Mouse (Mus musculus) mouse trophoblast stem cell (cell line): ENCODE measurements around the gene Pank1.

ENCODE experiments used
- in situ Hi-C, 2 experiments: fragments of 300-500 bp; cut with MseI, MboI; formaldehyde crosslinking; loops; 2 replicates in 1 of 2; 3 replicates in 1 of 2; pipeline ENCODE4 v1.15.1; 2025

Gene Pank1

GRCm38 (mm10) chr19:34878603-34879541, at the start of gene Pank1:
Pank1 (minus strand) TSS chr19:34879455.
- in situ Hi-C loops = no loop called here

DNA sequence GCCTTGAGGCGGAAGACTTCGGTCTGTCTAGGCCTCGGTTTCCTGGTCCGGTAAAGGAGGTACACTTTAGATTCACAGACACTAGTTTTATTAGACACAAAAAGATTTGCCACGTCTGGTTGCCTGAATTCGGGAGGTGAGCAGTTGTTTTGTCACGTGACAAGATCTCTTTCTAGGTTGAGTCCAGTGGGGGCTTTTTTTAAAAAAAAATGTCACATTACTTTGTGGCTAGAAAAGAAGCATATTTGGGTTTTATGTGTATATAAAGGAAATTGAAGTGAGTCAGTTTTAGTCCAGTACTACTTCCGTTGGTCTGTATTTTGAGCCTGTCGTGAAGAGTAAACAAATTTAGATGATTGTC, 43.3 kb upstream of the Pank1 start:
- in situ Hi-C loops = no loop called here

DNA sequence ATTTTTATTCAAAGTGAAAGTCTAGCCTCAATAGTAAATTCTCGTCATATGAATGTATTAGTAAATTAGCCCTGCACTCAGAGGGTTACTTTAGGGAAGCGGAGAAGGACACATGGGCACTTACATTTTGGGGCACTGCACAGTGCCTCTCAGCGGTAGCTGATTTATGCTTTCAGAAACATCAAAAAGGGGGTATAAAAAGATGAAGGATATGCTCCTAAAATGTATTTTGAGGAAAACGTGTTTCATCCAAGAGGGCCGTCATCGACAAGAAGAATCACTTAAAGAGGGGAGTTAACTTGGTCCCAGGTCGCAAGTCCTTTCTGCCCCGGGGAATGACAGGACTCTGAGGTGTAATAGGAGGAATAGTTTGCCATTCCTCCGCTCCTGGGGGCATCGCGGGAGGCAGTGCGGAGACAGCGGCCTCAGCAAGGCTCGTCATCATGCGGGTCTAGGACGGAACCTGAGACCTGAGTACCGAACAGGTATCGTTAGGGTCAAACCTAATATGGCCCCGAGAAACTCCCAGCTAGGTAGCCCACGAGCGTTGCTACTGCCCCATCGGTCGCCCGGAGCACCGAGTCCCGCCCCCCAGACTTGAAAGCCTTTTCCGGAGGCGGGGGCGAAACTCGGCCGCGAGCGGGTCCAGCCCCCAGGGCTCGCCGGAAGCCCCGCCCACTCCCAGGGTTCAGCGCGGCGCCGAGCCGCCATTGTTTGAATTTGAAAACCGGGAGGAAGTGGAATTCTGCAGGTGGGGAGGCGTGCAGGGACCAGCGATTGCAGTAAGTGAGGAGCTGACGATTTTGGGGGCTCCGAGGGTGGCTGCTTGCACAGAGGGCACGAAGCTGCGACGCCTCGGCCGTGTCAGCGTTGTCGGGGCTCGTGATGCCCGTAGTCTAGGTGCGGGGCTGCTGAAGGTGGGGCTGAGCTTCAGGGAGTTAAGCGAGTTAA, 42.7 kb upstream of the Pank1 start, which contains the start of gene Kif20b:
Gene Kif20b (plus strand): TSS at position 710 of the 951 bp plus-strand sequence.
- in situ Hi-C loops = no loop called here

DNA sequence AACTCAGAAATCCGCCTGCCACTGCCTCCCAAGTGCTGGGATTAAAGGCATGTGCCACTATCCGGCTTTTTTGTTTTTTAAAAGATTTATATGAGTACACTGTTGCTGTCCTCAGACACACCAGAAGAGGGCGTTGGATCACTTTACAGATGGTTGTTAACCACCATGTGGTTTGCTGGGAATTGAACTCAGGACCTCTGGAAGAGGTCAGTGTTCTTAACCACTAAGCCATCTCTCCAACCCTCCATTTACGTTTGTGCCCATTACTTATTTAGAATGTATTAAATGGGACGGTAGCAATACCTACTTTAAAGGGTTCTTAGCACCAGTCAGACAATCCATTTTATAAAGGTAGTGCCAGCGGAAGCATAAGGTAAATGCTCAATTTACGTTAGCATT, 42.0 kb upstream of the Pank1 start:
- in situ Hi-C loops = no loop called here

GRCm38 (mm10) chr19:34920531-34920930, 41.3 kb upstream of the Pank1 start:
- in situ Hi-C loops = no loop called here

DNA sequence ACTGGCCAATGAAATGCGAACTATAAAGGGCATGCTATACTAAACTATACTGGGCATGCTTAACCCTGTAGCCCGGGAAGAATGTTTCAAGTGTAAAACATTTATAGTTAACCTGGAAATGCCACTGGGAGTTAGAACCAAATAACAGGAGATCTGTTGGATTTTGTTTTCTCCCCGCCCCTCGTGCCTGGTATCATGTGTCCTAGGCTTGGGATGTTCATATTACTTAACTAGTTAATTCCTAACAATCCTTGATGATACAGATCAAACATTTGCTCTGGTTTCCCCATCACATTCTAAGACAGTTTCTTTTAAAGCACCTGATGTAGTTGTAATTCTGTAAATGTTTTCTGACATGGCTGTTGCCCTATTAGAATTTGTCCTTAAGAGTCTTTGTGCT, 40.8 kb upstream of the Pank1 start:
- in situ Hi-C loops = no loop called here

DNA sequence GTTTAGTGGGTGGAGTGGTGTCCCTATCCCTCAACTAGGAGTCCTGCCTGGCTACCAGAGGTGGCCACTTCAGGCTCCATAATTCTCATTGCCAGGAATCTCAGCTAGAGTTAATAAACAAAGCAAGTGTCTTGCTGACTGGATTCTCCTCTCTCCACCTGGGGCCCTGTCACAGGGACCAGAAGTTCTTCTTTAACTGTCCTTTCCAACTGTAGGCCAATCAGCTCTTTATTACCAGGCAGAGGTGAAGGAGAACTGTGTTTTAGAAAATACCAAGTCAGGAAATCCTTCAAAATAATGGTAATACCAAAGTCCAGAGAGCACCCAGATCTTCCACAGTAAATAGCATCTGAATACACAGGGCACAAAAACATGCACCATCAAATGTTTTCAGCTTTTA, 33.1 kb upstream of the Pank1 start:
- in situ Hi-C loops = no loop called here

DNA sequence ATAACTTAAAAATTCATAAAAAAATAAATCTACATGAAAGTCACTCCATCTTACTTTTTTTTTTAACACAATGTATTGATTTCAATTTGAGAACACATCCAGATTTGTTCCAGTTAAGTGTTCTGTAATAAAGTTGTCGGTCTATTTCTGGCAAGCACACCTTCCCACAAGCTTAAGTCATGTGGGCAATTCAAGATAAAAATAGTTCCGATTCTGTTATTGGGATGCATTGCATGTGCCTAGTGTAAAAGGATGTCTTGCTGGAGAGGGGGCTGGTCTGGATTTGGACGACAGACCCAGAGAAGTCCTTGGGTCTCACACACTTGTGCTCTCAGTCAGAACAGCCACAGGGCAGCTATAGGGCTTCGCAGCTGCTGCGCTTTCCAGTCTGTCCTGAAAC, 27.5 kb upstream of the Pank1 start:
- in situ Hi-C loops = no loop called here

GRCm38 (mm10) chr19:34905424-34905823, 26.2 kb upstream of the Pank1 start:
- in situ Hi-C loops = no loop called here

GRCm38 (mm10) chr19:34904032-34904431, 24.8 kb upstream of the Pank1 start:
- in situ Hi-C loops = no loop called here

- in situ Hi-C loops = no loop called here
Measured at GRCm38 (mm10) chr19:34901735-34902134, 22.5 kb upstream of the Pank1 start.

DNA sequence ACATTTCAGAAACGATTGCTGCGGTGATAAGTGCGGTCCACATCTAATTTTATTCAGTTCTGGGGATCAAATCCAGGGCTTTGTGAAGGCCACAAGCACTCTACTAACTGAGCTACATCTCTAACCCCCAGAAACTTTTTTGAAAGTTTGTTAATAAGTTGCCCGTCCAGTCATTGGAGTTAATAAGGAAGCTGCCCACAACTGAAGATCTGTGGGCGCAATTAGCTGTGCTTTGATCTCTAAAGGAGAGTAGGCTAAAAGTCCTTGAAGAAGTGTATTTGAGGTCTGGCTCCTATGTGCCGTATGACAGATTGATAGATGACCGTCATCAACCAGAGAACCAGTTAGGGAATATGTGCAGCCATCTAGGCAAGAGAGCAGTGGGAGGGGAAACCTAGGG, 22.0 kb upstream of the Pank1 start:
- in situ Hi-C loops = no loop called here

- in situ Hi-C loops = no loop called here
Measured at GRCm38 (mm10) chr19:34898941-34899340, 19.7 kb upstream of the Pank1 start.

GRCm38 (mm10) chr19:34897082-34897965, 18.1 kb upstream of the Pank1 start:
- in situ Hi-C loops = no loop called here

GRCm38 (mm10) chr19:34895082-34895481, 15.8 kb upstream of the Pank1 start:
- in situ Hi-C loops = no loop called here

GRCm38 (mm10) chr19:34891590-34891989, 12.3 kb upstream of the Pank1 start:
- in situ Hi-C loops = no loop called here

GRCm38 (mm10) chr19:34890981-34891380, 11.7 kb upstream of the Pank1 start:
- in situ Hi-C loops = no loop called here

GRCm38 (mm10) chr19:34886324-34886723, 7.1 kb upstream of the Pank1 start:
- in situ Hi-C loops = no loop called here

- in situ Hi-C loops = no loop called here
Measured at GRCm38 (mm10) chr19:34883526-34884224, 4.4 kb upstream of the Pank1 start.

DNA sequence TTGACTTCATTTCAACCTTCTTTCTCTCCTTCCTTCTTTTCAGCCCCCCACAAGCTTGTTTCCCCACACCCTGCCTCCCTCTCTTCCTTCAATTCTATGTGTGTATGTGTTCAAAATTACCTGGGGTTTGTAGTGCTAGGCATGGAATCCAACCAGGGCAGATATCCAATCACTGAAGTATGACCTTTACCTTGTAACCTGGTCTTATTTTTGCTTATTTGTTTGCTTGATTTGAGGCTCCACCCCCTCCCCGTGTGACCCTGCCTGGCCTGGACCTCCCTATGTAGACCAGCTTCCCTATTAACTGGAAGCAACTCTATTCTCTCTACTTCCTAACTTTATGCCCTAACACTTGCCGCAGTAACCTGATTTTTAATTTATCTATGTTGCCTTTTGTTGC, 3.2 kb upstream of the Pank1 start:
- in situ Hi-C loops = no loop called here

DNA sequence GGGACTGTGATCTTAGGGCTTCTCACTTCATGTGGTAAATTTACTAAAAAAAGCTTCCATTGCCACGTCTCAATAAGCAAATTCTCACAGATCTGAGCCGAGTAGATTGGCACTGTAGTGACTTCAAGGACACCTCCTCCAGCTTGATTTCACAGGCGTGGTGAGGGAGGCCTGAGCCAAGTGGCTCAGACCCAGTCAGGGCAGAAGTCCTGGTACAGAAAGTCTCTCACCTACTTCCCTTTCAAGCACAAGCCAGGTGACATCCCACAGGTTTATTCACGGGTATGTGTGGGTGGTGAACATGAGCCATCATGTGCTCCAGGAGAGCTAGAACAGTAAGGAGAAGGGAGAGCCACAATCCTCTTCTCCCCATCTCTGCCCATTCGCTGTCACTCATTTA, 1.9 kb upstream of the Pank1 start:
- in situ Hi-C loops = no loop called here
